Mouse (Mus musculus) cortical plate, adult 2 months (tissue): ENCODE measurements at regions not wholly inside any gene's neighbourhood (a gene's known extent, or its start where the extent isn't known, plus 50 kb on each side); places are given as distances from the start of the nearest gene placed in this dataset.

Experiments
- CTCF ChIP-seq: fragments of 200-500 bp; IDR thresholded peaks from 2 replicates; pipeline ENCODE4 v1.5.1; 2011; ENCODE audit warnings: mild to moderate bottlenecking, control low read depth, low read length; ENCODE audit not compliant: insufficient read depth; ENCODE audit errors: extremely low read depth
- POLR2A ChIP-seq: fragments of 200-500 bp; IDR thresholded peaks from 2 replicates; pipeline ENCODE4 v1.6.1; 2011; ENCODE audit warnings: mild to moderate bottlenecking, low read length, control low read depth; ENCODE audit not compliant: insufficient read depth; ENCODE audit errors: extremely low read depth

DNA sequence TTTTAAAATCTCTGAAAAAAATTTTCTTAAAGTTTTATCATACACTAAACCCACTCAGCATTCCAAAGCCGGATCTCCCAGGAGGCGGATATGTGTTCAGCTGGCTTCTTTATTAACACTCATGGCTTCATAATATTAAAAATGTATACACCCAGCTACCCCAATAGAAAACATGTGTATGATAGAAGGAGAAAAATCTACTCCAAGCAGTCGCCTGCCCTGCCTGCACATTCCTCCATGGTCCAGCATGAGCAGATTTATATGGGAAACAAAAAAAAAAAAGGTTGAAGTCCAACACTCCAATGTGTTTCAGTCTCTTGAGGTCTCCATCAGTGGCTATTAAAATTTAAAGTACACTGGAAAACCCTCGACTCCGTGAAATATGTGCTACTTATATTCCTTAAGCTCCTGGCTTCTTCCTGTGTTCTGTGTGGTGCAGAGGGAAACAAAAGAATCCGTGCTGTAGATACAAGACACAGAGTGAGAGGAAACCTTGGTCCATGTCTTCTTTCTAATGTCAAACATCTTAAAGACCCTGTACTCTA lies 142.0 kb upstream of the Ppargc1a start:
- no peak for TF ChIP-seq CTCF
- no peak for TF ChIP-seq POLR2A
